In the genomic region with DNA sequence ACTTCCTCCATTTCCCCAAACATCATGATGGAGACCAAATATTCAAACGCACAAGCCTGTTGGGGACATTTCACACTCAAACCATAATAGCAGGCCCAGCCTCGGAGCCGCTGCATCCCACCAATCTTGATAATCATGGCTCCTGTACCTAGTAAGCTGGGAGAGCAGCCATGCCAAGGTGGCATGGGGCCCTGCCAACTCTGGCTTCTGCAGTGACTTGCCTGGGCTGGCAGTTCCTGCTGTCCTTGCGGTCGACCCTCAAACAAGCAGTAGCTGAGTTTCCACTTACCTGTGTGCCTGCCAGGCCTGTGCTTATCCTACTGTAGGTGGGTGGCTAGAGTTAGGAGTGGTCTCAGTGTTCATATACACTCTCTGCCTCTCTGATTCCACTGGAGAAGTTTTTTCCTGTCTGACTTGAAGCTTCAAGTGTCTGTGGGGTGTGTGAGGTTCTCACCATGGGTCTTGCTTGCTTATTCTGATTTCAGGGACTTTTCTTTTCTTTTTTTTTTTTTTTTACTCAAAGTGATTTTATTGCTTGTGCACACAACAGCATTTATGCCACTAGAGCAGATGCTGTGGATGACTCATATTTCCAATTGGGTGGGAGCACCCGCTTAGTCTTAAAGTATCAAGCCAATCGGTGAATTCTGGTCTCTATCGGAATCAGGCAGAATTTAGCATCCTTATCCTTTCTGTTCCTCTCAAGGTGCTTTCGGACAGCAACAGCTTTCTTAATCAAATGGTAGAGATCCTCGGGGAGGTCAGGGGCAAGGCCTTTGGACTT, we compare ENCODE assay signal across 18 mouse cellular contexts. TPM values are rescaled to one million over a fixed set of nuclear protein-coding genes. Genes with fewer than 3 reads are reported as not detected.
A peak's percentile ranks its signal among the peaks of the same experiment; 100 is the strongest.
DNase-seq lines count a peak whose midpoint lies in the region; ATAC-seq lines count a peak whose summit lies in the region.
"Had no signal": no experiment of that assay in that cellular context is flagged by ENCODE, and none has a peak within 500 bp of the region (broad histone marks: within the 10 kb centered on the region; RNA-seq: fewer than 3 reads in every experiment).

No protein-coding gene starts in this region.

- 92% methylated on average over 9 of the region's 10 CpGs for WGBS in intestine, embryonic 16.5 days

- no peaks in the 10 kb centered on the region for H3K36me3 ChIP-seq in intestine, embryonic 16.5 days (ENCODE audit: control insufficient read depth, insufficient read depth, low read length)
- H3K36me3 ChIP-seq: embryonic facial prominence, embryonic 13.5 days; forebrain, embryonic 15.5 days; hindbrain, embryonic 13.5 days; limb, embryonic 13.5 days; liver, embryonic 13.5 days; lung, embryonic 15.5 days; midbrain, embryonic 10.5 days had no signal

- ATAC-seq in intestine, embryonic 16.5 days, result no peak
- ATAC-seq: forebrain, embryonic 15.5 days; inflammation-experienced regulatory T-cells, adult 6 months had no signal

- no peaks in the 10 kb centered on the region for H3K27me3 ChIP-seq in intestine, embryonic 16.5 days (replicated peaks; ENCODE audit: control insufficient read depth, insufficient read depth, low read length)
- H3K27me3 ChIP-seq: forebrain, embryonic 15.5 days; hindbrain, embryonic 13.5 days; limb, embryonic 13.5 days; liver, embryonic 13.5 days; lung, embryonic 15.5 days had no signal

- H3K4me1 ChIP-seq in intestine, embryonic 16.5 days (ENCODE audit: control insufficient read depth, insufficient read depth, low read length), result no peaks in the 10 kb centered on the region
- H3K4me1 ChIP-seq: forebrain, embryonic 15.5 days; liver, embryonic 13.5 days; midbrain, embryonic 10.5 days had no signal

- peak; percentile 73 to 79 for DNase-seq in cerebellum, postnatal 10 days
- no peak for DNase-seq in cerebellum, adult 9-11 months
- DNase-seq in layer of hippocampus, adult 18-20 months (ENCODE audit: low spot score in 2 of 2), result peak; percentile 44 to 76
- DNase-seq in layer of hippocampus, postnatal 25 days (ENCODE audit: extremely low spot score in 1 of 2, low spot score in 1 of 2), result no peak
- peak; percentile 40 for DNase-seq in right cerebral cortex, adult 18-20 months
- no peak for DNase-seq in right cerebral cortex, postnatal 36 days (ENCODE audit: low spot score in 2 of 2)
- DNase-seq: gastrocnemius, postnatal 25 days; liver, embryonic 13.5 days had no signal

- H3K27ac ChIP-seq in intestine, embryonic 16.5 days (ENCODE audit: low read length), result no peak overlapping the region
- H3K27ac ChIP-seq: embryonic facial prominence, embryonic 13.5 days; forebrain, embryonic 15.5 days; hindbrain, embryonic 13.5 days; limb, embryonic 13.5 days; liver, embryonic 13.5 days; lung, embryonic 15.5 days; macrophage; midbrain, embryonic 10.5 days; stomach, postnatal 0 days had no signal

- H3K9me3 ChIP-seq in intestine, embryonic 16.5 days (ENCODE audit: control insufficient read depth, low read length), result no peaks in the 10 kb centered on the region
- H3K9me3 ChIP-seq: embryonic facial prominence, embryonic 13.5 days; forebrain, embryonic 15.5 days; hindbrain, embryonic 13.5 days; limb, embryonic 13.5 days; liver, embryonic 13.5 days; lung, embryonic 15.5 days; midbrain, embryonic 10.5 days had no signal

- no peak overlapping the region for H3K4me3 ChIP-seq in intestine, embryonic 16.5 days (ENCODE audit: low read length)
- H3K4me3 ChIP-seq: embryonic facial prominence, embryonic 13.5 days; forebrain, embryonic 15.5 days; hindbrain, embryonic 13.5 days; limb, embryonic 13.5 days; liver, embryonic 13.5 days; lung, embryonic 15.5 days; midbrain, embryonic 10.5 days had no signal

- H3K9ac ChIP-seq in intestine, embryonic 16.5 days (ENCODE audit: low read depth, low read length), result no peak overlapping the region
- H3K9ac ChIP-seq: embryonic facial prominence, embryonic 13.5 days; forebrain, embryonic 15.5 days; hindbrain, embryonic 13.5 days; limb, embryonic 13.5 days; liver, embryonic 13.5 days; lung, embryonic 15.5 days had no signal

- no peak overlapping the region for H3K4me2 ChIP-seq in intestine, embryonic 16.5 days (ENCODE audit: low read depth, low read length)
- H3K4me2 ChIP-seq: embryonic facial prominence, embryonic 13.5 days; forebrain, embryonic 15.5 days; hindbrain, embryonic 13.5 days; limb, embryonic 13.5 days; liver, embryonic 13.5 days; lung, embryonic 15.5 days had no signal

RNA-seq across cellular contexts. Expression of a gene that starts 2.0 kb away (rescaled TPM):
- under 1 TPM; 0.54 to 0.68 TPM for total RNA-seq in layer of hippocampus, adult 18-20 months (2021)
- total RNA-seq in layer of hippocampus, postnatal 25 days (2021), result 1 to 10 TPM in 1 of 2 experiments, under 1 TPM in 1; 0.56 to 1.2 TPM
- 0.07 and 0.12 TPM in 2 replicates for polyA plus RNA-seq in intestine, embryonic 16.5 days (2015; fragmentation: Nextera tagmentation; extraction: Ambion mirVana)
- polyA plus RNA-seq: hindbrain, embryonic 13.5 days; inflammation-experienced regulatory T-cells, adult 6 months; macrophage; midbrain, embryonic 10.5 days had no signal

RNA-seq across cellular contexts. Expression of a gene that starts 30.5 kb away (rescaled TPM):
- 100 to 1,000 TPM; 207 to 209 TPM for total RNA-seq in layer of hippocampus, adult 18-20 months (2021)
- total RNA-seq in layer of hippocampus, postnatal 25 days (2021), result 100 to 1,000 TPM; 218 to 235 TPM
- 72.5 and 80.2 TPM in 2 replicates for polyA plus RNA-seq in intestine, embryonic 16.5 days (2015; fragmentation: Nextera tagmentation; extraction: Ambion mirVana)

Comparison
In these comparisons a context has a peak if more than half of its experiments do, and no peak if none do; other contexts are left out.
1. DNase-seq: peak in cerebellum, postnatal 10 days (2 of 2), layer of hippocampus, adult 18-20 months (2 of 2) and right cerebral cortex, adult 18-20 months (single experiment); none in cerebellum, adult 9-11 months (single experiment), layer of hippocampus, postnatal 25 days (0 of 2) and right cerebral cortex, postnatal 36 days (0 of 2).